Mouse (Mus musculus) left cerebral cortex, postnatal 14 days (tissue): ENCODE results near the gene Dppa5a. TPM values are rescaled to one million over a fixed set of nuclear protein-coding genes. Genes with fewer than 3 reads are reported as not detected.
"Not testable (repeated sequence)": the region's sequence is repeated elsewhere in the genome, so short reads cannot be mapped to it uniquely, and the experiment has no call there.

Experiments used
- DNase-seq, 2 experiments: peaks; one replicate each; pipeline ENCODE4 v3.0.0; 2021 to 2022; ENCODE audit warnings: low spot score in 2 of 2, mixed read lengths in 1 of 2
- intact Hi-C: fragments of 180-260 bp; cut with DNase I; formaldehyde crosslinking; loops from one replicate; pipeline ENCODE4 v1.15.1; 2025
- total RNA-seq, 2 experiments: library from RNA; stranded (reverse); gene quantifications; 2 replicates each; pipeline ENCODE4 v1.2.3; 2021

Dppa5a gene
- total RNA-seq, 2 experiments from 2014 or later: not detected

GRCm38 (mm10) chr9:78368671-78369293 is 805 bp upstream of the Dppa5a start:
- DNase-seq: no peak
- intact Hi-C loops: no loop called here

GRCm38 (mm10) chr9:78365850-78366544 is 2.0 kb downstream of the Dppa5a start:
- intact Hi-C loops: no loop called here
- no peak for DNase-seq

GRCm38 (mm10) chr9:78364701-78365100 is 3.3 kb downstream of the Dppa5a start:
- intact Hi-C loops: no loop called here
- DNase-seq: no peak

GRCm38 (mm10) chr9:78363374-78363773 is 4.6 kb downstream of the Dppa5a start:
- no peak for DNase-seq
- intact Hi-C loops: no loop called here

- intact Hi-C loops: no loop called here
- DNase-seq: no peak
Measured at GRCm38 (mm10) chr9:78360484-78360872, 7.5 kb downstream of the Dppa5a start.

- intact Hi-C loops: no loop called here
- DNase-seq: no peak
Measured at GRCm38 (mm10) chr9:78359750-78360483, 8.1 kb downstream of the Dppa5a start.

GRCm38 (mm10) chr9:78358053-78358452 is 9.9 kb downstream of the Dppa5a start:
- intact Hi-C loops: no loop called here
- peak; percentile 12 to 54 for DNase-seq

GRCm38 (mm10) chr9:78355611-78356010 is 12.4 kb downstream of the Dppa5a start, which contains the start of gene Gsta2:
Gene Gsta2, minus strand, starts transcription at chr9:78355788.
- intact Hi-C loops: no loop called here
- DNase-seq: no peak

GRCm38 (mm10) chr9:78354665-78355578 is 13.1 kb downstream of the Dppa5a start:
- no peak for DNase-seq
- intact Hi-C loops: no loop called here

- DNase-seq: no peak
- intact Hi-C loops: no loop called here
Measured at GRCm38 (mm10) chr9:78351504-78352220, 16.3 kb downstream of the Dppa5a start.

- intact Hi-C loops, DNase-seq: not testable (repeated sequence)
Measured at GRCm38 (mm10) chr9:78350007-78350406, 18.0 kb downstream of the Dppa5a start.

GRCm38 (mm10) chr9:78349141-78349540 is 18.8 kb downstream of the Dppa5a start:
- intact Hi-C loops, DNase-seq: not testable (repeated sequence)

GRCm38 (mm10) chr9:78348206-78349004 is 19.6 kb downstream of the Dppa5a start:
- intact Hi-C loops, DNase-seq: not testable (repeated sequence)

GRCm38 (mm10) chr9:78347004-78347403 is 21.0 kb downstream of the Dppa5a start:
- no peak for DNase-seq
- intact Hi-C loops: no loop called here

- DNase-seq, intact Hi-C loops: not testable (repeated sequence)
Measured at GRCm38 (mm10) chr9:78345235-78345634, 22.7 kb downstream of the Dppa5a start.

GRCm38 (mm10) chr9:78343055-78343454 is 24.9 kb downstream of the Dppa5a start:
- intact Hi-C loops, DNase-seq: not testable (repeated sequence)

GRCm38 (mm10) chr9:78342494-78342893 is 25.5 kb downstream of the Dppa5a start:
- intact Hi-C loops, DNase-seq: not testable (repeated sequence)

GRCm38 (mm10) chr9:78340324-78340723 is 27.7 kb downstream of the Dppa5a start:
- intact Hi-C loops: not testable (repeated sequence)
- DNase-seq: peak; percentile 7 to 21
